Mouse (Mus musculus): ENCODE measurements at regions not wholly inside any gene's neighbourhood (a gene's known extent, or its start where the extent isn't known, plus 50 kb on each side); places are given as distances from the start of the nearest gene placed in this dataset.

- TF ChIP-seq POLR2A (IDR thresholded peaks at IDR 0.05; ENCODE audit: borderline replicate concordance, extremely low read depth, low read depth, low read length) = no peak
- no peak for TF ChIP-seq CTCF (IDR thresholded peaks at IDR 0.05; ENCODE audit: insufficient read depth, low read length)
Measured at GRCm38 (mm10) chr12:112339481-112340179, 149.6 kb upstream of the A530016L24Rik start.
